Mouse (Mus musculus) stomach, embryonic 15.5 days (tissue): ENCODE data around the gene Cdk14. TPM values are rescaled to one million over a fixed set of nuclear protein-coding genes. Genes with fewer than 3 reads are reported as not detected.
"Not testable (repeated sequence)": the region's sequence is repeated elsewhere in the genome, so short reads cannot be mapped to it uniquely, and the experiment has no call there.

Experiments
- ATAC-seq: fragments of 200-750 bp; cut with Nextera tagmentation; 2 replicates; pipeline ENCODE4 v1.8.0; 2017; ENCODE audit warnings: low read depth, moderate number of reproducible peaks, moderate TSS enrichment; ENCODE audit not compliant: insufficient read depth, low FRiP score
- H3K27ac ChIP-seq: fragments of 300-500 bp; sonication (generic); 2 replicates; pipeline ENCODE4 v1.5.1; 2015; ENCODE audit warnings: mild to moderate bottlenecking, inconsistent platforms
- H3K27me3 ChIP-seq: fragments of 300-500 bp; sonication (generic); replicated peaks from 2 replicates; pipeline ENCODE4 v1.6.1; 2015; ENCODE audit warnings: inconsistent platforms
- H3K36me3 ChIP-seq: fragments of 300-500 bp; sonication (generic); 2 replicates; pipeline ENCODE4 v1.6.1; 2015; ENCODE audit warnings: inconsistent platforms
- H3K4me1 ChIP-seq: fragments of 300-500 bp; sonication (generic); 2 replicates; pipeline ENCODE4 v1.6.1; 2015; ENCODE audit warnings: inconsistent platforms
- H3K4me2 ChIP-seq: fragments of 300-500 bp; sonication (generic); 2 replicates; pipeline ENCODE4 v1.6.1; 2015; ENCODE audit warnings: mild to moderate bottlenecking, inconsistent platforms
- H3K4me3 ChIP-seq: fragments of 300-500 bp; sonication (generic); replicated peaks from 2 replicates; pipeline ENCODE4 v1.5.1; 2015; ENCODE audit warnings: inconsistent platforms
- H3K9ac ChIP-seq: fragments of 300-500 bp; sonication (generic); 2 replicates; pipeline ENCODE4 v1.6.1; 2015; ENCODE audit warnings: inconsistent platforms
- H3K9me3 ChIP-seq: fragments of 300-500 bp; sonication (generic); 2 replicates; pipeline ENCODE4 v1.6.1; 2016; ENCODE audit warnings: inconsistent platforms
- WGBS: fragments of 180-500 bp; shearing (Covaris S2); methylation state at CpG from one replicate; pipeline ENCODE4 v1.1.7; 2015; 5-methylcytosine and 5-hydroxymethylcytosine counted together
- polyA plus RNA-seq: library from polyadenylated mRNA; unstranded; fragments of >200 nt; fragmentation: Nextera tagmentation; extraction: Ambion mirVana; gene quantifications from 2 replicates; pipeline ENCODE4 v1.2.1, GENCODE M21; 2015

Gene Cdk14
- polyA plus RNA-seq, 1 experiment from 2014 or later: 18.1 TPM

GRCm38 (mm10) chr5:5254391-5254790 is 165.7 kb downstream of the Cdk14 start:
- 67% methylated on average over 6 of the region's 6 CpGs for WGBS

GRCm38 (mm10) chr5:5253177-5253576 is 166.9 kb downstream of the Cdk14 start:
- Histone ChIP-seq H3K27ac (no peak overlapping the region), H3K9ac (no peak overlapping the region), H3K4me1 (no peaks in the 10 kb centered on the region), H3K4me3 (no peak overlapping the region), H3K9me3 (no peaks in the 10 kb centered on the region), H3K27me3 (no peaks in the 10 kb centered on the region), H3K36me3 (no peaks in the 10 kb centered on the region), H3K4me2 (no peak overlapping the region)
- 87% methylated on average over 3 of the region's 3 CpGs for WGBS
- no peak for ATAC-seq

More at GRCm38 (mm10) chr5:5254391-5254790, 165.7 kb downstream of the Cdk14 start:
- no peak for ATAC-seq
- H3K4me3 ChIP-seq: no peak overlapping the region
- H3K4me1 ChIP-seq: no peaks in the 10 kb centered on the region
- no peak overlapping the region for H3K27ac ChIP-seq
- no peak overlapping the region for H3K4me2 ChIP-seq
- H3K36me3 ChIP-seq: no peaks in the 10 kb centered on the region
- H3K9ac ChIP-seq: no peak overlapping the region
- no peaks in the 10 kb centered on the region for H3K9me3 ChIP-seq
- H3K27me3 ChIP-seq: no peaks in the 10 kb centered on the region

- H3K9ac ChIP-seq: no peak overlapping the region
- no peaks in the 10 kb centered on the region for H3K4me1 ChIP-seq
- H3K27me3 ChIP-seq: no peaks in the 10 kb centered on the region
- no peak for ATAC-seq
- WGBS: 80% methylated on average over 6 of the region's 6 CpGs
- no peak overlapping the region for H3K27ac ChIP-seq
- H3K4me3 ChIP-seq: no peak overlapping the region
- H3K36me3 ChIP-seq: no peaks in the 10 kb centered on the region
- H3K4me2 ChIP-seq: no peak overlapping the region
- H3K9me3 ChIP-seq: no peaks in the 10 kb centered on the region
These were observed 172.4 kb downstream of the Cdk14 start for GRCm38 (mm10) chr5:5247671-5248070.

GRCm38 (mm10) chr5:5246534-5247175 is 173.5 kb downstream of the Cdk14 start:
- 91% methylated on average over 2 of the region's 2 CpGs for WGBS

GRCm38 (mm10) chr5:5245182-5245581 is 174.9 kb downstream of the Cdk14 start:
- Histone ChIP-seq H3K4me3 (no peak overlapping the region), H3K4me1 (no peaks in the 10 kb centered on the region), H3K27me3 (no peaks in the 10 kb centered on the region), H3K36me3 (no peaks in the 10 kb centered on the region), H3K9ac (no peak overlapping the region), H3K9me3 (no peaks in the 10 kb centered on the region), H3K27ac (no peak overlapping the region), H3K4me2 (no peak overlapping the region)
- WGBS: 89% methylated on average over 7 of the region's 7 CpGs
- ATAC-seq: no peak

More at GRCm38 (mm10) chr5:5246534-5247175, 173.5 kb downstream of the Cdk14 start:
- H3K27ac ChIP-seq: no peak overlapping the region
- H3K4me2 ChIP-seq: no peak overlapping the region
- no peaks in the 10 kb centered on the region for H3K9me3 ChIP-seq
- no peak overlapping the region for H3K4me3 ChIP-seq
- no peaks in the 10 kb centered on the region for H3K27me3 ChIP-seq
- no peaks in the 10 kb centered on the region for H3K36me3 ChIP-seq
- no peak overlapping the region for H3K9ac ChIP-seq
- ATAC-seq: no peak; the same call in 1 of the 2 replicates
- H3K4me1 ChIP-seq: no peaks in the 10 kb centered on the region

- Histone ChIP-seq H3K27me3 (no peaks in the 10 kb centered on the region), H3K9ac (no peak overlapping the region), H3K4me3 (no peak overlapping the region), H3K36me3 (no peaks in the 10 kb centered on the region), H3K4me1 (no peaks in the 10 kb centered on the region), H3K4me2 (no peak overlapping the region), H3K27ac (no peak overlapping the region), H3K9me3 (no peaks in the 10 kb centered on the region)
- ATAC-seq: no peak
These were observed 176.5 kb downstream of the Cdk14 start for GRCm38 (mm10) chr5:5243648-5244047.

GRCm38 (mm10) chr5:5242704-5243103 is 177.4 kb downstream of the Cdk14 start:
- Histone ChIP-seq H3K4me2 (no peak overlapping the region), H3K4me1 (no peaks in the 10 kb centered on the region), H3K27ac (no peak overlapping the region), H3K9me3 (no peaks in the 10 kb centered on the region), H3K9ac (no peak overlapping the region), H3K27me3 (no peaks in the 10 kb centered on the region), H3K36me3 (no peaks in the 10 kb centered on the region), H3K4me3 (no peak overlapping the region)
- WGBS: 91% methylated on average over 5 of the region's 5 CpGs
- ATAC-seq: no peak

GRCm38 (mm10) chr5:5241088-5241487 is 179.0 kb downstream of the Cdk14 start:
- no peak for ATAC-seq
- H3K9ac ChIP-seq: no peak overlapping the region
- no peaks in the 10 kb centered on the region for H3K36me3 ChIP-seq
- WGBS: 83% methylated on average over 6 of the region's 6 CpGs
- H3K27me3 ChIP-seq: no peaks in the 10 kb centered on the region
- no peak overlapping the region for H3K27ac ChIP-seq
- H3K9me3 ChIP-seq: no peaks in the 10 kb centered on the region
- no peak overlapping the region for H3K4me3 ChIP-seq
- no peak overlapping the region for H3K4me2 ChIP-seq
- no peaks in the 10 kb centered on the region for H3K4me1 ChIP-seq

- Histone ChIP-seq H3K27ac (no peak overlapping the region), H3K27me3 (no peaks in the 10 kb centered on the region), H3K36me3 (no peaks in the 10 kb centered on the region), H3K9me3 (no peaks in the 10 kb centered on the region), H3K4me2 (no peak overlapping the region), H3K4me3 (no peak overlapping the region), H3K4me1 (no peaks in the 10 kb centered on the region), H3K9ac (no peak overlapping the region)
- WGBS: 89% methylated on average over 3 of the region's 3 CpGs
- ATAC-seq: no peak
These were observed 180.0 kb downstream of the Cdk14 start for GRCm38 (mm10) chr5:5240121-5240520.

- not testable (repeated sequence) for H3K36me3 ChIP-seq, H3K27me3 ChIP-seq, H3K4me2 ChIP-seq, ATAC-seq, H3K9ac ChIP-seq, H3K27ac ChIP-seq, H3K4me3 ChIP-seq, H3K4me1 ChIP-seq, H3K9me3 ChIP-seq
- 90% methylated on average over 10 of the region's 10 CpGs for WGBS
These were observed 185.2 kb downstream of the Cdk14 start for GRCm38 (mm10) chr5:5234935-5235334.

- H3K9me3 ChIP-seq: no peaks in the 10 kb centered on the region
- no peak overlapping the region for H3K9ac ChIP-seq
- WGBS: 85% methylated on average over 4 of the region's 4 CpGs
These were observed 193.1 kb downstream of the Cdk14 start for GRCm38 (mm10) chr5:5226966-5227365.

GRCm38 (mm10) chr5:5211780-5212135 is 208.4 kb downstream of the Cdk14 start:
- Histone ChIP-seq H3K4me2 (no peak overlapping the region), H3K36me3 (no peaks in the 10 kb centered on the region), H3K4me1 (no peaks in the 10 kb centered on the region), H3K9me3 (no peaks in the 10 kb centered on the region), H3K27me3 (no peaks in the 10 kb centered on the region), H3K4me3 (no peak overlapping the region), H3K9ac (no peak overlapping the region), H3K27ac (no peak overlapping the region)
- ATAC-seq: 0 out of 2 replicates have a peak, but pooled peaks have one; percentile 7
- WGBS: 29% methylated on average over 1 of the region's 1 CpGs

More at GRCm38 (mm10) chr5:5226966-5227365, 193.1 kb downstream of the Cdk14 start:
- H3K4me2 ChIP-seq: no peak overlapping the region
- H3K4me3 ChIP-seq: no peak overlapping the region
- H3K27me3 ChIP-seq: no peaks in the 10 kb centered on the region
- no peaks in the 10 kb centered on the region for H3K4me1 ChIP-seq
- H3K27ac ChIP-seq: no peak overlapping the region
- no peaks in the 10 kb centered on the region for H3K36me3 ChIP-seq
- ATAC-seq: no peak
